14 mouse cellular contexts compared by ENCODE assay signal in the genomic region with DNA sequence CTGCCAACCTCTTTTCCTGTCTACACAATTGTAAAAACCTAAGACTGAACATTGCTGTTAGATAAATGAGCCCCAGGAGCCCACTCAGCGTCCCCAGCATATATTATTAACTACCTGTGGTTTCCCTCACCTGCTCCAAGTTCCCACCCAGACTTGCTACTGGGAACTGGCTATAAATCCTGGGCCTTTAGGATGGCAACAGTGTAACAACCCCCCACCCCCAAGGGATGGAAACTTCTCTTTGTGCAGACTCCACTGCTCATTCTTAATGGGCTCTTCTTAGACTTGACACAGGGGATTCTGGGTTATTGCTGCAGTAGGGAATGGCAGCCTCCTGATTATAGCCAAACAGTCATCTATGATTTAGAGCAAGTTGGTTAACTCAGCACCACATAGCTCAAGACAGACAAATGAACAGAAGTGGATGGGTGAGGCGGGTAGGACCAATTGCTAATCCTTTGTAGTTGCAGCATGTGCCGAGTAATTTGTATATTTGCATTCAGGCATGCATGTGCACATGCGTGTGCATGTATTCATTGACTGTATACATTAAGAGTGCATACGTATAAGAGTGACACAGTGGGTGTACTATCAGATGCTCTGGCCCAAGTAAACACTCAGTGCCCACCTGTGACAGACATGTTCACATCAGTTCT. TPM values are rescaled to one million over a fixed set of nuclear protein-coding genes. Genes with fewer than 3 reads are reported as not detected.
DNase-seq lines count a peak whose midpoint lies in the region; ATAC-seq and TF ChIP-seq lines count a peak whose summit lies in the region.
"Had no signal": no experiment of that assay in that cellular context is flagged by ENCODE, and none has a peak within 500 bp of the region (broad histone marks: within the 10 kb centered on the region; RNA-seq: fewer than 3 reads in every experiment).

No protein-coding gene starts in this region.

- H3K4me1 ChIP-seq in forebrain, embryonic 15.5 days, result peaks cover 46% of the 10 kb centered on the region
- peaks cover 31% of the 10 kb centered on the region for H3K4me1 ChIP-seq in hindbrain, embryonic 16.5 days (ENCODE audit: control insufficient read depth, insufficient read depth, low read depth, low read length)
- H3K4me1 ChIP-seq in neural tube, embryonic 13.5 days (replicated peaks), result peaks cover 58% of the 10 kb centered on the region

- TF ChIP-seq CTCF in left cerebral cortex, adult 2 months (IDR thresholded peaks at IDR 0.05), result no peak

- no peak overlapping the region for H3K4me2 ChIP-seq in forebrain, embryonic 15.5 days (replicated peaks)
- H3K4me2 ChIP-seq in hindbrain, embryonic 16.5 days (ENCODE audit: low read length), result no peak overlapping the region
- no peak overlapping the region for H3K4me2 ChIP-seq in neural tube, embryonic 13.5 days
- H3K4me2 ChIP-seq: heart, embryonic 12.5 days had no signal

- ATAC-seq in forebrain, embryonic 15.5 days (replicated peaks), result no peak
- ATAC-seq in hindbrain, embryonic 16.5 days, result no peak
- ATAC-seq in neural tube, embryonic 13.5 days (ENCODE audit: low read depth), result peak; percentile 14

- peak overlapping the region; percentile 95 for H3K27ac ChIP-seq in left cerebral cortex, adult 2 months
- H3K27ac ChIP-seq in forebrain, embryonic 15.5 days (replicated peaks), result peak overlapping the region; percentile 85
- H3K27ac ChIP-seq in hindbrain, embryonic 16.5 days (ENCODE audit: low read depth, low read length), result peak overlapping the region; percentile 83
- H3K27ac ChIP-seq in neural tube, embryonic 13.5 days (replicated peaks), result peak overlapping the region; percentile 94
- H3K27ac ChIP-seq: stomach, postnatal 0 days had no signal

- no peak overlapping the region for H3K9ac ChIP-seq in forebrain, embryonic 15.5 days (replicated peaks)
- H3K9ac ChIP-seq in hindbrain, embryonic 16.5 days (ENCODE audit: low read depth, low read length), result no peak overlapping the region
- no peak overlapping the region for H3K9ac ChIP-seq in neural tube, embryonic 13.5 days
- H3K9ac ChIP-seq: heart, embryonic 12.5 days had no signal

- no peaks in the 10 kb centered on the region for H3K27me3 ChIP-seq in forebrain, embryonic 15.5 days
- no peaks in the 10 kb centered on the region for H3K27me3 ChIP-seq in hindbrain, embryonic 16.5 days (replicated peaks; ENCODE audit: control insufficient read depth, insufficient read depth, low read length)
- no peaks in the 10 kb centered on the region for H3K27me3 ChIP-seq in neural tube, embryonic 13.5 days
- H3K27me3 ChIP-seq: heart, embryonic 12.5 days had no signal

- peaks cover 27% of the 10 kb centered on the region for H3K36me3 ChIP-seq in forebrain, embryonic 15.5 days
- H3K36me3 ChIP-seq in hindbrain, embryonic 16.5 days (ENCODE audit: control insufficient read depth, insufficient read depth, low read length), result peaks cover 14% of the 10 kb centered on the region; the same call in 1 of the 2 replicates
- peaks cover 42% of the 10 kb centered on the region for H3K36me3 ChIP-seq in neural tube, embryonic 13.5 days

- no peaks in the 10 kb centered on the region for H3K9me3 ChIP-seq in forebrain, embryonic 15.5 days
- H3K9me3 ChIP-seq in hindbrain, embryonic 16.5 days (ENCODE audit: control insufficient read depth, low read length), result no peaks in the 10 kb centered on the region
- H3K9me3 ChIP-seq in neural tube, embryonic 13.5 days, result no peaks in the 10 kb centered on the region
- H3K9me3 ChIP-seq: heart, embryonic 12.5 days had no signal

- WGBS in forebrain, embryonic 15.5 days, result 68% methylated on average over 5 of the region's 5 CpGs
- 70% methylated on average over 5 of the region's 5 CpGs for WGBS in hindbrain, embryonic 16.5 days
- 52% methylated on average over 5 of the region's 5 CpGs for WGBS in neural tube, embryonic 13.5 days

- intact Hi-C loops in left cerebral cortex, adult 2 months (cut with DNase I), result loop anchor here (5.0 kb wide), 1 partner anchor 167 kb away; no protein-coding TSS in a partner anchor
- intact Hi-C loops in left cerebral cortex, postnatal 36 days (cut with DNase I), result loop anchor here (5.0 kb wide), 1 partner anchor 167 kb away; no protein-coding TSS in a partner anchor

- H3K4me3 ChIP-seq in left cerebral cortex, adult 2 months, result no peak overlapping the region
- H3K4me3 ChIP-seq in forebrain, embryonic 15.5 days, result no peak overlapping the region
- no peak overlapping the region for H3K4me3 ChIP-seq in hindbrain, embryonic 16.5 days (ENCODE audit: low read length)
- H3K4me3 ChIP-seq in neural tube, embryonic 13.5 days, result no peak overlapping the region
- H3K4me3 ChIP-seq: heart, embryonic 12.5 days had no signal

- DNase-seq in left cerebral cortex, adult 2 months (ENCODE audit: extremely low spot score in 1 of 2, low spot score in 2 of 2), result no peak
- no peak for DNase-seq in left cerebral cortex, postnatal 36 days (ENCODE audit: low spot score in 2 of 2)
- no peak for DNase-seq in lung, postnatal 36 days
- no peak for DNase-seq in urinary bladder, postnatal 25 days (ENCODE audit: low spot score)
- no peak for DNase-seq in ovary, postnatal 14 days (ENCODE audit: low spot score)
- DNase-seq: adrenal gland, adult 2 months; cerebellum, adult 11 months; kidney, adult 2 months; thymus, postnatal 4 days had no signal

RNA-seq across cellular contexts. Expression of a gene that starts 13.2 kb away (rescaled TPM):
- 10 to 100 TPM; 40.0 to 41.5 TPM for total RNA-seq in left cerebral cortex, adult 2 months (2021)
- total RNA-seq in left cerebral cortex, postnatal 36 days (2021), result 10 to 100 TPM; 42.4 to 43.8 TPM
- 62.4 and 64.9 TPM in 2 replicates for polyA plus RNA-seq in forebrain, embryonic 15.5 days (2015; fragmentation: Nextera tagmentation; extraction: Ambion mirVana)
- 70.6 and 76.1 TPM in 2 replicates for polyA plus RNA-seq in hindbrain, embryonic 16.5 days (2015; fragmentation: Nextera tagmentation; extraction: Ambion mirVana)
- polyA plus RNA-seq in neural tube, embryonic 13.5 days (2015; fragmentation: Nextera tagmentation; extraction: Ambion mirVana), result 55.4 and 58.9 TPM in 2 replicates

RNA-seq across cellular contexts. Expression of a gene that starts 20.5 kb away (rescaled TPM):
- total RNA-seq in left cerebral cortex, adult 2 months (2021), result 10 to 100 TPM; 26.4 to 28.6 TPM
- 10 to 100 TPM; 15.3 to 27.6 TPM for total RNA-seq in left cerebral cortex, postnatal 36 days (2021)
- 16.3 and 16.4 TPM in 2 replicates for polyA plus RNA-seq in forebrain, embryonic 15.5 days (2015; fragmentation: Nextera tagmentation; extraction: Ambion mirVana)
- 14.6 and 15.6 TPM in 2 replicates for polyA plus RNA-seq in hindbrain, embryonic 16.5 days (2015; fragmentation: Nextera tagmentation; extraction: Ambion mirVana)
- polyA plus RNA-seq in neural tube, embryonic 13.5 days (2015; fragmentation: Nextera tagmentation; extraction: Ambion mirVana), result 16.0 and 16.2 TPM in 2 replicates

RNA-seq across cellular contexts. Expression of a gene that starts 22.4 kb away (rescaled TPM):
- 100 to 1,000 TPM; 289 to 312 TPM for total RNA-seq in left cerebral cortex, adult 2 months (2021)
- 100 to 1,000 TPM; 289 to 334 TPM for total RNA-seq in left cerebral cortex, postnatal 36 days (2021)
- 510 and 551 TPM in 2 replicates for polyA plus RNA-seq in forebrain, embryonic 15.5 days (2015; fragmentation: Nextera tagmentation; extraction: Ambion mirVana)
- 428 and 459 TPM in 2 replicates for polyA plus RNA-seq in hindbrain, embryonic 16.5 days (2015; fragmentation: Nextera tagmentation; extraction: Ambion mirVana)
- polyA plus RNA-seq in neural tube, embryonic 13.5 days (2015; fragmentation: Nextera tagmentation; extraction: Ambion mirVana), result 479 and 545 TPM in 2 replicates
